In genomic region chr2:51268532-51268931, GRCm38 (mm10) we compare ENCODE assay signal across 12 mouse cellular contexts.
DNase-seq lines count a peak whose midpoint lies in the region; ATAC-seq and TF ChIP-seq lines count a peak whose summit lies in the region.
"Had no signal": no experiment of that assay in that cellular context is flagged by ENCODE, and none has a peak within 500 bp of the region (broad histone marks: within the 10 kb centered on the region; RNA-seq: fewer than 3 reads in every experiment).

No protein-coding gene starts in this region.

- TF ChIP-seq CTCF in intestine, postnatal 0 days (IDR thresholded peaks at IDR 0.05; ENCODE audit: low read depth), result peak; percentile 68

- DNase-seq in 3T3-L1 (ENCODE audit: low read depth, low spot score) (peak; percentile 71), MN1 (ENCODE audit: low spot score) (no peak)
- DNase-seq in kidney, postnatal 14 days, result peak; percentile 6
- no peak for DNase-seq in urinary bladder, postnatal 10 days (ENCODE audit: low spot score)
- DNase-seq in cerebellum, adult 9-10 months, result no peak
- DNase-seq: right cerebral cortex, postnatal 14 days had no signal

- no peak overlapping the region for H3K9ac ChIP-seq in intestine, postnatal 0 days (ENCODE audit: low read depth, low read length)
- no peak overlapping the region for H3K9ac ChIP-seq in intestine, embryonic 15.5 days
- H3K9ac ChIP-seq: hindbrain, embryonic 15.5 days; neural tube, embryonic 12.5 days had no signal

- no peak overlapping the region for H3K4me3 ChIP-seq in intestine, postnatal 0 days (ENCODE audit: low read depth, low read length)
- H3K4me3 ChIP-seq in intestine, embryonic 15.5 days (replicated peaks), result no peak overlapping the region
- H3K4me3 ChIP-seq: forebrain, embryonic 10.5 days; hindbrain, embryonic 15.5 days; neural tube, embryonic 12.5 days had no signal

- no peaks in the 10 kb centered on the region for H3K9me3 ChIP-seq in intestine, postnatal 0 days (ENCODE audit: control insufficient read depth)
- H3K9me3 ChIP-seq in intestine, embryonic 15.5 days, result no peaks in the 10 kb centered on the region
- H3K9me3 ChIP-seq: forebrain, embryonic 10.5 days; hindbrain, embryonic 15.5 days; neural tube, embryonic 12.5 days had no signal

- WGBS in intestine, postnatal 0 days, result 49% methylated on average over 2 of the region's 2 CpGs
- 70% methylated on average over 2 of the region's 2 CpGs for WGBS in intestine, embryonic 15.5 days

- no peak overlapping the region for H3K27ac ChIP-seq in intestine, postnatal 0 days (ENCODE audit: low read depth, low read length)
- H3K27ac ChIP-seq in intestine, embryonic 15.5 days, result no peak overlapping the region
- H3K27ac ChIP-seq: forebrain, embryonic 10.5 days; hindbrain, embryonic 15.5 days; neural tube, embryonic 12.5 days had no signal

- no peaks in the 10 kb centered on the region for H3K36me3 ChIP-seq in intestine, postnatal 0 days (ENCODE audit: control insufficient read depth, insufficient read depth)
- no peaks in the 10 kb centered on the region for H3K36me3 ChIP-seq in intestine, embryonic 15.5 days
- H3K36me3 ChIP-seq: forebrain, embryonic 10.5 days; hindbrain, embryonic 15.5 days; neural tube, embryonic 12.5 days had no signal

- H3K4me2 ChIP-seq in intestine, postnatal 0 days (replicated peaks; ENCODE audit: low read depth), result no peak overlapping the region
- no peak overlapping the region for H3K4me2 ChIP-seq in intestine, embryonic 15.5 days (replicated peaks)
- H3K4me2 ChIP-seq: hindbrain, embryonic 15.5 days; neural tube, embryonic 12.5 days had no signal

- H3K4me1 ChIP-seq in intestine, postnatal 0 days (replicated peaks; ENCODE audit: control insufficient read depth, insufficient read depth, low read length), result no peaks in the 10 kb centered on the region
- no peaks in the 10 kb centered on the region for H3K4me1 ChIP-seq in intestine, embryonic 15.5 days (replicated peaks)
- H3K4me1 ChIP-seq: hindbrain, embryonic 15.5 days; neural tube, embryonic 12.5 days had no signal

- no peak for ATAC-seq in intestine, postnatal 0 days
- ATAC-seq in intestine, embryonic 15.5 days, result no peak
- peak; percentile 68; the same call in 1 of the 2 replicates for ATAC-seq in common myeloid progenitor, adult 5-6 weeks (replicated peaks; ENCODE audit: low read depth, poor library complexity, severe bottlenecking)

- H3K27me3 ChIP-seq in intestine, postnatal 0 days (replicated peaks; ENCODE audit: control insufficient read depth, insufficient read depth, low read length), result no peaks in the 10 kb centered on the region
- no peaks in the 10 kb centered on the region for H3K27me3 ChIP-seq in intestine, embryonic 15.5 days (replicated peaks)
- H3K27me3 ChIP-seq: hindbrain, embryonic 15.5 days; neural tube, embryonic 12.5 days had no signal

Comparison
In these comparisons a context has a peak if more than half of its experiments do, and no peak if none do; other contexts are left out.
1. DNase-seq: peak in 3T3-L1 (single experiment) and kidney, postnatal 14 days (single experiment); none in urinary bladder, postnatal 10 days (single experiment), cerebellum, adult 9-10 months (single experiment) and MN1 (single experiment).